Mouse (Mus musculus): ENCODE data around the gene Stat5a.

GRCm38 (mm10) chr11:100860198-100861048, 1.3 kb downstream of the Stat5a start:
- TF ChIP-seq CTCF (IDR thresholded peaks at IDR 0.05; ENCODE audit: low read depth) (no peak; the same call in 1 of the 2 replicates), EP300 (IDR thresholded peaks at IDR 0.05; ENCODE audit: low read depth) (no peak)
